Comparison of ENCODE assay signal across 8 mouse cellular contexts in genomic region chr10:56114951-56115635, GRCm38 (mm10). TPM values are rescaled to one million over a fixed set of nuclear protein-coding genes. Genes with fewer than 3 reads are reported as not detected.
DNase-seq lines count a peak whose midpoint lies in the region; ATAC-seq and TF ChIP-seq lines count a peak whose summit lies in the region.

No protein-coding gene starts in this region.

- H3K79me3 ChIP-seq in C2C12 (ENCODE audit: low read depth), result no peaks in the 10 kb centered on the region

- peak overlapping the region; percentile 69 for H3ac ChIP-seq in C2C12 (ENCODE audit: control insufficient read depth, insufficient read length, low read depth)

- peaks cover 10% of the 10 kb centered on the region for H3K4me1 ChIP-seq in forebrain, embryonic 15.5 days
- H3K4me1 ChIP-seq in liver, embryonic 15.5 days (replicated peaks), result peaks cover 10% of the 10 kb centered on the region; the same call in 1 of the 2 replicates
- H3K4me1 ChIP-seq in stomach, embryonic 15.5 days, result peaks cover 4% of the 10 kb centered on the region; the same call in 1 of the 2 replicates

- intact Hi-C loops in heart, postnatal 14 days (cut with DNase I), result no loop called here

- H3K4me3 ChIP-seq in C2C12 (ENCODE audit: insufficient read depth, poor library complexity, severe bottlenecking), result no peak overlapping the region
- H3K4me3 ChIP-seq in forebrain, embryonic 15.5 days, result peak overlapping the region; percentile 63
- H3K4me3 ChIP-seq in liver, embryonic 15.5 days (replicated peaks), result peak overlapping the region; percentile 56
- peak overlapping the region; percentile 55 for H3K4me3 ChIP-seq in stomach, embryonic 15.5 days (replicated peaks)

- ATAC-seq in forebrain, embryonic 15.5 days (replicated peaks), result peak; percentile 96
- ATAC-seq in liver, embryonic 15.5 days (ENCODE audit: insufficient read depth), result peak; percentile 56; the same call in 1 of the 2 replicates
- ATAC-seq in stomach, embryonic 15.5 days (ENCODE audit: insufficient read depth, low FRiP score, low read depth), result peak; percentile 77

- WGBS in forebrain, embryonic 15.5 days, result under 1% methylated on average over 50 of the region's 50 CpGs
- WGBS in liver, embryonic 15.5 days (ENCODE audit: insufficient replicate concordance), result 1% methylated on average over 50 of the region's 50 CpGs
- under 1% methylated on average over 46 of the region's 50 CpGs for WGBS in stomach, embryonic 15.5 days

- no peaks in the 10 kb centered on the region for H3K36me3 ChIP-seq in C2C12 (ENCODE audit: control insufficient read depth, insufficient read depth)
- H3K36me3 ChIP-seq in forebrain, embryonic 15.5 days, result no peaks in the 10 kb centered on the region
- H3K36me3 ChIP-seq in liver, embryonic 15.5 days (replicated peaks), result no peaks in the 10 kb centered on the region
- H3K36me3 ChIP-seq in stomach, embryonic 15.5 days, result no peaks in the 10 kb centered on the region

- H3K79me2 ChIP-seq in C2C12 (ENCODE audit: control insufficient read depth, insufficient read depth), result no peaks in the 10 kb centered on the region

- H3K4me2 ChIP-seq in forebrain, embryonic 15.5 days (replicated peaks), result peak overlapping the region; percentile 95
- peak overlapping the region; percentile 73 for H3K4me2 ChIP-seq in liver, embryonic 15.5 days
- peak overlapping the region; percentile 81 for H3K4me2 ChIP-seq in stomach, embryonic 15.5 days

- no peak for TF ChIP-seq CTCF in C2C12 (IDR thresholded peaks at IDR 0.05; ENCODE audit: control insufficient read depth, insufficient read depth, insufficient read length)

- peak; percentile 67 for DNase-seq in cerebellum, adult 11 months
- DNase-seq in heart, postnatal 14 days, result peak; percentile 57 to 65
- DNase-seq in kidney, postnatal 4 days, result peak; percentile 73 to 83
- DNase-seq in neural tube, embryonic 10.5 days (ENCODE audit: extremely low spot score, low spot score), result peak; percentile 87

- peak overlapping the region; percentile 92 for H3K27ac ChIP-seq in forebrain, embryonic 15.5 days (replicated peaks)
- H3K27ac ChIP-seq in liver, embryonic 15.5 days (replicated peaks), result no peak overlapping the region
- 0 out of 2 replicates have a peak overlapping the region, but pooled peaks have one; percentile 18 for H3K27ac ChIP-seq in stomach, embryonic 15.5 days

- no peaks in the 10 kb centered on the region for H3K9me3 ChIP-seq in forebrain, embryonic 15.5 days
- no peaks in the 10 kb centered on the region for H3K9me3 ChIP-seq in liver, embryonic 15.5 days (replicated peaks)
- H3K9me3 ChIP-seq in stomach, embryonic 15.5 days, result no peaks in the 10 kb centered on the region

- H3K27me3 ChIP-seq in C2C12 (ENCODE audit: control insufficient read depth, insufficient read depth, insufficient read length), result no peaks in the 10 kb centered on the region
- no peaks in the 10 kb centered on the region for H3K27me3 ChIP-seq in forebrain, embryonic 15.5 days
- peaks cover 14% of the 10 kb centered on the region for H3K27me3 ChIP-seq in liver, embryonic 15.5 days
- H3K27me3 ChIP-seq in stomach, embryonic 15.5 days (replicated peaks), result no peaks in the 10 kb centered on the region

- H3K9ac ChIP-seq in forebrain, embryonic 15.5 days (replicated peaks), result peak overlapping the region; percentile 91
- H3K9ac ChIP-seq in liver, embryonic 15.5 days, result no peak overlapping the region; the same call in 1 of the 2 replicates
- H3K9ac ChIP-seq in stomach, embryonic 15.5 days, result peak overlapping the region; percentile 23; the same call in 1 of the 2 replicates

TF ChIP-seq in C2C12, 6 proteins besides CTCF, POLR2A, EP300 and RAD21:
- no peak for TF ChIP-seq MAX (IDR thresholded peaks at IDR 0.05)
- TF ChIP-seq FOSL1 (IDR thresholded peaks at IDR 0.05; ENCODE audit: insufficient read depth, low read length, poor library complexity, severe bottlenecking), result no peak
- no peak for TF ChIP-seq USF1 (IDR thresholded peaks at IDR 0.05; ENCODE audit: low read depth)
- TF ChIP-seq MYOD1 (IDR thresholded peaks at IDR 0.05; ENCODE audit: control insufficient read depth, insufficient read length, low read depth), result no peak
- TF ChIP-seq CEBPB (IDR thresholded peaks at IDR 0.05; ENCODE audit: low read depth), result no peak
- TF ChIP-seq MYOG (IDR thresholded peaks at IDR 0.05; ENCODE audit: control insufficient read depth, extremely low read depth, insufficient read length), result no peak

RNA-seq across cellular contexts. Expression of gene Msl3l2, which starts 8.4 kb away (rescaled TPM):
- 1.0 TPM for polyA plus RNA-seq in C2C12 (2012; fragmentation: generic; extraction: Trizol)
- polyA plus RNA-seq in forebrain, embryonic 15.5 days (2015; fragmentation: Nextera tagmentation; extraction: Ambion mirVana), result 10.2 and 13.1 TPM in 2 replicates
- 1 to 10 TPM; 2.0 to 2.4 TPM for total RNA-seq in heart, postnatal 14 days (2021)
- 0.75 and 0.92 TPM in 2 replicates for polyA plus RNA-seq in liver, embryonic 15.5 days (2015; fragmentation: Nextera tagmentation; extraction: Ambion mirVana)
- polyA plus RNA-seq in stomach, embryonic 15.5 days (2015; fragmentation: Nextera tagmentation; extraction: Ambion mirVana), result 4.8 and 5.6 TPM in 2 replicates
